Mouse (Mus musculus): Measurements from ENCODE around the gene Wwc1. TPM values are rescaled to one million over a fixed set of nuclear protein-coding genes. Genes with fewer than 3 reads are reported as not detected.
"Not testable (repeated sequence)": the region's sequence is repeated elsewhere in the genome, so short reads cannot be mapped to it uniquely, and the experiment has no call there.

Wwc1 gene
- polyA plus RNA-seq, 1 experiment from 2014 or later: 4.1 TPM

- peak within 1 kb of the TSS; percentile 66 for H3K4me2 ChIP-seq (ENCODE audit: low read depth, low read length)
- H3K4me3 ChIP-seq (ENCODE audit: low read depth, low read length): peak within 1 kb of the TSS; percentile 41
- no peaks in the 10 kb centered on the region for H3K9me3 ChIP-seq (ENCODE audit: control insufficient read depth, low read length)
- no peaks in the 10 kb centered on the region for H3K36me3 ChIP-seq (ENCODE audit: control insufficient read depth, insufficient read depth, low read length)
- H3K9ac ChIP-seq (ENCODE audit: low read depth, low read length): peak within 1 kb of the TSS; percentile 40; the same call in 1 of the 2 replicates
- DNase-seq (ENCODE audit: low spot score) (peak; percentile 87), ATAC-seq (ENCODE audit: low read depth) (no peak)
- H3K4me1 ChIP-seq (ENCODE audit: control insufficient read depth, insufficient read depth, low read length): peaks cover 10% of the 10 kb centered on the region; the same call in 1 of the 2 replicates
- 14% methylated on average over 11 of the region's 11 CpGs for WGBS
- H3K27ac ChIP-seq (replicated peaks; ENCODE audit: low read depth, low read length): no peak within 1 kb of the TSS
- H3K27me3 ChIP-seq (replicated peaks; ENCODE audit: control insufficient read depth, insufficient read depth, low read length): peaks cover 46% of the 10 kb centered on the region
Measured at GRCm38 (mm10) chr11:35798874-35799273, 181.5 kb downstream of the Wwc1 start, which contains the start of gene Fbll1. Gene Fbll1, minus strand, starts transcription at chr11:35798884.

- H3K4me3 ChIP-seq (ENCODE audit: low read depth, low read length): peak overlapping the region; percentile 41
- no peak overlapping the region; the same call in 1 of the 2 replicates for H3K9ac ChIP-seq (ENCODE audit: low read depth, low read length)
- peaks cover 46% of the 10 kb centered on the region for H3K27me3 ChIP-seq (replicated peaks; ENCODE audit: control insufficient read depth, insufficient read depth, low read length)
- H3K9me3 ChIP-seq (ENCODE audit: control insufficient read depth, low read length): no peaks in the 10 kb centered on the region
- no peak overlapping the region for H3K27ac ChIP-seq (replicated peaks; ENCODE audit: low read depth, low read length)
- peak; percentile 4 for DNase-seq (ENCODE audit: low spot score)
- ATAC-seq (ENCODE audit: low read depth): peak; percentile 55; the same call in 1 of the 2 replicates
- WGBS: 5% methylated on average over 9 of the region's 23 CpGs
- no peaks in the 10 kb centered on the region for H3K36me3 ChIP-seq (ENCODE audit: control insufficient read depth, insufficient read depth, low read length)
- peak overlapping the region; percentile 66 for H3K4me2 ChIP-seq (ENCODE audit: low read depth, low read length)
- H3K4me1 ChIP-seq (ENCODE audit: control insufficient read depth, insufficient read depth, low read length): peaks cover 10% of the 10 kb centered on the region; the same call in 1 of the 2 replicates
Measured at GRCm38 (mm10) chr11:35798495-35798820, 181.9 kb downstream of the Wwc1 start.

GRCm38 (mm10) chr11:35797751-35798494 lies 182.4 kb downstream of the Wwc1 start:
- Histone ChIP-seq H3K9ac (ENCODE audit: low read depth, low read length) (peak overlapping the region; percentile 40; the same call in 1 of the 2 replicates), H3K36me3 (ENCODE audit: control insufficient read depth, insufficient read depth, low read length) (no peaks in the 10 kb centered on the region), H3K4me2 (ENCODE audit: low read depth, low read length) (peak overlapping the region; percentile 66), H3K9me3 (ENCODE audit: control insufficient read depth, low read length) (no peaks in the 10 kb centered on the region), H3K4me1 (ENCODE audit: control insufficient read depth, insufficient read depth, low read length) (peaks cover 10% of the 10 kb centered on the region; the same call in 1 of the 2 replicates), H3K4me3 (ENCODE audit: low read depth, low read length) (peak overlapping the region; percentile 41), H3K27me3 (replicated peaks; ENCODE audit: control insufficient read depth, insufficient read depth, low read length) (peaks cover 46% of the 10 kb centered on the region), H3K27ac (replicated peaks; ENCODE audit: low read depth, low read length) (no peak overlapping the region)
- 9% methylated on average over 21 of the region's 86 CpGs for WGBS
- ATAC-seq (ENCODE audit: low read depth) (peak; percentile 18; the same call in 1 of the 2 replicates), DNase-seq (ENCODE audit: low spot score) (no peak)

- not testable (repeated sequence) for DNase-seq (ENCODE audit: low spot score); H3K9ac ChIP-seq (ENCODE audit: low read depth, low read length); H3K9me3 ChIP-seq (ENCODE audit: control insufficient read depth, low read length); H3K4me2 ChIP-seq (ENCODE audit: low read depth, low read length); H3K4me3 ChIP-seq (ENCODE audit: low read depth, low read length); H3K4me1 ChIP-seq (ENCODE audit: control insufficient read depth, insufficient read depth, low read length); H3K27ac ChIP-seq (replicated peaks; ENCODE audit: low read depth, low read length); ATAC-seq (ENCODE audit: low read depth)
- Histone ChIP-seq H3K27me3 (replicated peaks; ENCODE audit: control insufficient read depth, insufficient read depth, low read length) (peaks cover 27% of the 10 kb centered on the region), H3K36me3 (ENCODE audit: control insufficient read depth, insufficient read depth, low read length) (peaks cover 29% of the 10 kb centered on the region)
- 92% methylated on average over 5 of the region's 5 CpGs for WGBS
Measured at GRCm38 (mm10) chr11:35792800-35793199, 187.5 kb downstream of the Wwc1 start.

GRCm38 (mm10) chr11:35788443-35788842 lies 191.9 kb downstream of the Wwc1 start:
- no peak for DNase-seq (ENCODE audit: low spot score)
- ATAC-seq (ENCODE audit: low read depth): no peak
- Histone ChIP-seq H3K36me3 (ENCODE audit: control insufficient read depth, insufficient read depth, low read length) (peaks cover 59% of the 10 kb centered on the region), H3K27ac (replicated peaks; ENCODE audit: low read depth, low read length) (no peak overlapping the region), H3K27me3 (replicated peaks; ENCODE audit: control insufficient read depth, insufficient read depth, low read length) (no peaks in the 10 kb centered on the region), H3K4me3 (ENCODE audit: low read depth, low read length) (no peak overlapping the region), H3K9me3 (ENCODE audit: control insufficient read depth, low read length) (no peaks in the 10 kb centered on the region), H3K9ac (ENCODE audit: low read depth, low read length) (no peak overlapping the region), H3K4me2 (ENCODE audit: low read depth, low read length) (no peak overlapping the region), H3K4me1 (ENCODE audit: control insufficient read depth, insufficient read depth, low read length) (no peaks in the 10 kb centered on the region)
- WGBS: 77% methylated on average over 2 of the region's 2 CpGs

Other genes starting within 250 kb of the Wwc1 start
- 21.2 and 21.4 TPM in 2 replicates for gene Pank3, start 211.0 kb downstream of the Wwc1 start, polyA plus RNA-seq (2014; fragmentation: Nextera tagmentation; extraction: Ambion mirVana)
- 0.58 and 1.1 TPM in 2 replicates for gene Fbll1, start 181.6 kb downstream of the Wwc1 start, polyA plus RNA-seq (2014; fragmentation: Nextera tagmentation; extraction: Ambion mirVana)
- 85.9 and 93.8 TPM in 2 replicates for gene Rars, start 146.0 kb downstream of the Wwc1 start, polyA plus RNA-seq (2014; fragmentation: Nextera tagmentation; extraction: Ambion mirVana)

Measured in embryonic facial prominence, embryonic 14.5 days (tissue).